Mouse (Mus musculus): ENCODE measurements around the gene Gm11127.
"Not testable (repeated sequence)": the region's sequence is repeated elsewhere in the genome, so short reads cannot be mapped to it uniquely, and the experiment has no call there.

Gene Gm11127

DNA sequence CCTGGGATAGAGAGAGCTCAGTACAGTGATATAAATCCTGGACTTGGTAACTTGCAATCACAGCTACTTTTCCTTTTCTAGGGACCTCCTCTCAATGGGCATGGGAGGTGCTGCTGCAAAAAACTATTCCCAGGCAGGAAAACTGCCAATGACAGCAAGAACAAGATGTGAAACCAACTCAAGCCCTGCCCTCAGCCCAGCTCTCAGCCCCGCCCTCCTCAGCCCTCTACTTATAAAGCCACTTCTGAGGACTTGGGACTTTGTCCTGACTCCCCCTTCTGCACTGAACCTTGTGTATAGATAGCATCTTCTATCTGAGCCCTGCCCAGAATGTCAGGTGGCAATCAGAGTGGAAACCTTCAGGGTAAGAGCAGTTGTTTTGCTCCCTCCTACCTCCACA lies at the start of gene Gm11127:
Gene Gm11127 (minus strand): TSS at position 10 of the 400 bp plus-strand sequence.
- in situ Hi-C loops (cut with MseI, MboI): not testable (repeated sequence)

DNA sequence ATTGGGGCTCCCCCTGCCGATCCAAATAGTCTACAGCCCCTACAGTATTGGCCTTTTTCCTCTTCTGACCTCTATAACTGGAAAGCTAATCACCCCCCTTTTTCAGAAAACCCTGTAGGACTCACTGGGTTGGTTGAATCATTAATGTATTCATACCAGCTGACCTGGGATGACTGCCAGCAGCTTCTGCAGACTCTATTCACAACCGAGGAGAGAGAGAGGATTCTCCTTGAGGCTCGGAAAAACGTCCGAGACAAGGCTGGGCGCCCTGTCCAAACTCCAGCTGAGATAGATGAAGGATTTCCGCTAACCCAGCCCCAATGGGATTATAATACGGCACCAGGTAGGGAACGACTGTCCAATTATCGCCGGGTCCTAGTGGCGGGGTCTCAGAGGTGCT lies 43.9 kb upstream of the Gm11127 start:
- in situ Hi-C loops (cut with MseI, MboI): not testable (repeated sequence)

DNA sequence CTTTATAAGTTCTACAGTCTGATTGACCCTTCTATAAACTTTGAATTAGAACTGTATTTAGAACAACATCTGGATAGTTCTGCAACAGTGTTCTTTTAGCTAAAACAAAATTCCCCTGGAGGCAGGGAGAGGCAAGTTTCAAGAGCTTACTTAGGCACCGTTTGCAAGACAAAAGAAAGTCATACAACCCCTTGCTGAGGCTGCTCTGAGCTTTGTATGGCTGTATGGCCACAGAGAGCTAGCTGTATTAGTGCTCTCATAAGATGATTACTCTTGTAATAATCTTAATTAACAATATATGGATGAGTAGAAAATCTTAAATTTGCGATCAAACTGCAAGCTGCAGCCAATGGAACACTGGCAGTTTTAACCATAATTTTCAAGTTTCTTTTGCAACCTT lies 41.4 kb upstream of the Gm11127 start:
- in situ Hi-C loops (cut with MseI, MboI): not testable (repeated sequence)

DNA sequence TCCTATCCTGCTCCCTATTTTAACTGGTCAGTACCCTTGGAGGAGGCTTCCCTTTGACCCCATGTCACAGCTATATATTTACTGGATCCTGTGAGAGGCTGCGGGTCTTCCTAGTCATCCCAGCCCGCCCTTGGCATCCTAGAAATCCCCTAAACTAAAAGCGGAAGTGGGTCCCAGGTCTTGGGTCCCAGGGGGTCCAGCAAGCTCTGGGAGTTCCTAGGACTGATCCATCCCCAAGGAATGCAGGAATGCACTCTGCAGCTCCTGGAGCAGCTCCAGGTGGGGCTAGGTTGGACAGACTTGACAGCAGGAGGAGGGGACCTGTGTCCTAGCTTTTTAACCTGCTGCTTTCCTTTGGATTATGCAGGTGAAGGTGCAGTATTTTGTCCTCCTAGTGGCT lies 35.8 kb upstream of the Gm11127 start:
- in situ Hi-C loops (cut with MseI, MboI): no loop called here

DNA sequence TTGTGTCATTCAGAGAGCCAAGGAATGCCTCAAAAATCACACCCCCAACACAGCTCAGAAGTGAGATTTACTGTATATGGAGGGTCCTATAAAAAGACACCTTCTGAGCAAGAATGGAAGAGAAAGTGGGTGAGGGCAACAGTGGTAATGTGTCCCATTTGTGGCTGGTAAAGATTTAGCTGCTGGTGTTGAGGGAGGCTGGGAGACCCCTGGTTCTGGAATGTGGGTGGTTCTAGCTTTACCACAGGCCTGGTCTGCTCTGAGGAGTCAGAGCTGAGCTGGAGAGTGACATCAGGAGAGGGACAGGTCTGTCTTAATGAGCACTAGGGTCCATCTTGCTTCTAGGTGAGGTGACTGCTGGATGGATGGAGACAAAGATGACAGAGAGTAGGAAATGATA lies 34.3 kb upstream of the Gm11127 start:
- in situ Hi-C loops (cut with MseI, MboI): not testable (repeated sequence)

DNA sequence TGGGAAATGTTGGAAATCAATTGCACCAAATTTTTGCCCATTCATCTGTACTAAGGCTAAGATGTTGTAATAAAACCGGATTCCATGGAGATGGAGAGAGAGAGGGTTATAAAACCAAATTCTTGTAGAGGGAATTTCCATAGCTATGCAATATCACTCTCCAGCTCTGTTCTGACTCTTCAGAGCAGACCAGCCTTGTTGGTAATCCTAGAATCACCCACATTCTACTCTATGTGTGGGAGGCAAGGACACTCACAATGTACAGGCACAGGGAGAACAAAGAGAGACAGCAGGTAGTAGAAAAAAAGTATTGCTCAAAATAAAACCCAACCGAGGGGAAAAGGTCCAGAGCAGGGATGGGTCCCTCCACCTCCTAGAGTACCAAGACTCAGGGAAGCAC lies 33.8 kb upstream of the Gm11127 start:
- in situ Hi-C loops (cut with MseI, MboI): not testable (repeated sequence)

GRCm38 (mm10) chr17:36085976-36086375 lies 27.8 kb upstream of the Gm11127 start:
- in situ Hi-C loops (cut with MseI, MboI): not testable (repeated sequence)

DNA sequence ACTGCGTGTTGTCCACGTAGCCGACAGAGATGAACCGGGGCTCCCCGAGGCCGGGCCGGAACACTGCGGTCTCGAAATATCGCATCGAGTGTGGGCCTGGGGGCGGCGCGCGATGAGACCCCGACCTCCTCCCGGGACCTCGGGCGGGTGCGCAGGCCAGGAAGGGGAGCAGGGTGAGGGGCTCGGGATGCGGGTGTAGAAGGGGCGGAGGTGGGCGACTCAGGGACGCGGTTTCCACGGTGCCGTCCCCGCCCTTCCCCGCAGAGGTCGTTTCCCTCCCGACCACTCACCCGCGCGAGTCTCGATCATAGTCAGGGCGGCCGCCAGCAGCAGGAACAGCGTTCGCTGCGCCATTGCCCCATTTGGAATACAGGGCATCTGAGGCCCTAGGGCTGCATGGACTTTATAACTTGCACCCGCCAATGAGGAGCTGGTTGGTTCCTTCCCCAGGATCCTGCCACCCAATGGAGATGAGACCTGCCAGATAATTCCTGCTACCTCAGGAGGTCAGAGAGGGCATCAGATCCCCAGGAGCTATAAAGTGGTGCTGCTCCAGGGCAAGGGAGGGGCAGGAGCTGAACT lies 25.8 kb upstream of the Gm11127 start:
- in situ Hi-C loops (cut with MseI, MboI): no loop called here

GRCm38 (mm10) chr17:36083266-36083869 lies 25.2 kb upstream of the Gm11127 start:
- in situ Hi-C loops (cut with MseI, MboI): no loop called here

DNA sequence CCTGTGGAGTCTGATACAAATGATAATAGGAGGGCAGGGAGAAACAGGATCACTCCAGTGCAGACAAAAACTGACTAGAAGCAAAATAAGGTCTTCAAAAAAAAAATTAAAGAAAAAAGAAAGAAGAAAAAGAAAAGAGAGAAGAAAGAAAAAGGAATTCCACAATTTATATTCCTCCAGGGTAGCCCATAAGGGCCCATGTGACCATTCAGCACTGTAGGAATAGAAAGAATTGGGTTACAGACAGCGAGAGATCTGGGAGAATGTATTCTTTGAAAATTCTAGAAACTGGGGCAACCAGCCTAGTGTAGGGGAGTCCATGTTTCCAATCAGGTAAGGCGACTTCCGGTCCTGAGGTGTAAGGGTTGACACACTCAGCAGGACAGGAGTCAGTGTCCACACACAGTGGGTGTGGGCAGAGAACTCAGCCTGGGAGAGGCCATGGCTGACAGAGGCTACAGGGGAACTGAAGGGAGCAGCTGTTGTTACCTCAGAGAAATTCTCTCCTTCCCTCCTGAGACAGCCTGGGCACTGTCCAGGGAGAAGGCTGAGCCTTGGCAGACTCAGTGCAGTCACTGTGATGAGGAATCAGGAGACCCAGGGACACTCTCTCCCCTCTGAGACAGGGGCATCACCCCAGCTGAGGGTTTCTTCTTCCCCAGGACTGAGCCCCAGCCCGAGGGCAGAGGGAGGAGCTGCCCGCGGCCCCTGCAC lies 24.5 kb upstream of the Gm11127 start:
- in situ Hi-C loops (cut with MseI, MboI): not testable (repeated sequence)

DNA sequence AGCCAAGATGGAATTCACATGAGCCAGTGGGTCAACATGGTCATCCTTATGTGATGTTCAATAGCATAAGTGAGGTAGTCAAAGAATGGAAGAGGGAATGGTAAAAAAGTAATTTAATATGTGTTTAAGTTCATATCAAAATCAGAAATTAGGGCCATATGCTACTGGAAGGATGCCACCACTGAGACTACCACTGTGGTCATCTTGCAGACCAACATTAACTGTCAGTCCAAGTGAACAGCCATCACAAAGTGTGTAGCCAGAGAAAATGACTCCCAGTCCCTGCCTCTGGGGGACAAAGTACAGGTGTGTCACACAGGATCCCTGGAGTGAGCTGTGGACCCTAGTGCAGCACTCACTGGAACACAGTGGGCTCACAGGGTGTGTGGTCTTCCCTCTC lies 23.7 kb upstream of the Gm11127 start:
- in situ Hi-C loops (cut with MseI, MboI): not testable (repeated sequence)

DNA sequence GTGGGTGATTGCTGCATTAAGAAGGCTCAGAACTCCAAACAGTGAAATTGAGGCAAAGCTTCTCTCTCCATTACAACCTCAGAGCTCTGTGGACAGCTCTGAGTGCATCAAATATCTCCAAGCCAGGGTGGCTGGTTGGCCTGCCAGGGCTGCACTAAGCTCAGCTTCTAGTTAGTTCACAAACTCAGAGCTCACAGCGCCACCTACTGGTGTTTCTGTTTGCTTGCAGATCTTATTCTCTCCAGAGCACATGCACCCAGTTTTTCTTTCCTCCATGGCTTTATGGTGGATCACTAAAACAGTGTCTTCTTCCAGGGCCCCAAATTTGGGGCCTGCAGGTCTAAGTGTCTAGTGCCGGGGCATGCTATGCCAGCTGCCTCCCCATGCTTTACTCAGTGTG lies 2.7 kb upstream of the Gm11127 start:
- in situ Hi-C loops (cut with MseI, MboI): loop anchor here (10.0 kb wide), 2 partner anchors 74 to 134 kb away; partner anchors contain the start of gene H2-T3 (in 2 of the 2)

DNA sequence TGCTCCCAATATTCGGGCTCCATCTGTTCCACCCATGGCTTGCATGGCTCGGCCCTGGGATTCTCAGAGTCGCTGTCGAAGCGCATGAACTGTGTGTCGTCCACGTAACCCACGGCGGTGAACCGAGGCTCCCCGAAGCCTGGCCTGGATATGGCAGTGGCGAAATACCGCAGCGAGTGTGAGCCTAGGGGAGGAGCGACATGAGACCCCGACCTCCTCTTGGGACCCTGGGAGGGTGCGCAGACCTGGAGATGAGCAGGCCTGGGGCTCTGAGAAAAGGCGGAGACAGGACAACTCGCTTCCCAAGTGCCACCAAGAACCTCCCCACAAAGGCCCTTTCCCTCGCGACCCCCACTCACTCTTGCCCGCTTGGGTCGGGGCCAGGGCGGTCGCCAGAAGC lies 244 bp downstream of the Gm11127 start:
- in situ Hi-C loops (cut with MseI, MboI): not testable (repeated sequence)

- in situ Hi-C loops (cut with MseI, MboI): no loop called here
Measured at GRCm38 (mm10) chr17:36043286-36043685, 14.9 kb downstream of the Gm11127 start.

DNA sequence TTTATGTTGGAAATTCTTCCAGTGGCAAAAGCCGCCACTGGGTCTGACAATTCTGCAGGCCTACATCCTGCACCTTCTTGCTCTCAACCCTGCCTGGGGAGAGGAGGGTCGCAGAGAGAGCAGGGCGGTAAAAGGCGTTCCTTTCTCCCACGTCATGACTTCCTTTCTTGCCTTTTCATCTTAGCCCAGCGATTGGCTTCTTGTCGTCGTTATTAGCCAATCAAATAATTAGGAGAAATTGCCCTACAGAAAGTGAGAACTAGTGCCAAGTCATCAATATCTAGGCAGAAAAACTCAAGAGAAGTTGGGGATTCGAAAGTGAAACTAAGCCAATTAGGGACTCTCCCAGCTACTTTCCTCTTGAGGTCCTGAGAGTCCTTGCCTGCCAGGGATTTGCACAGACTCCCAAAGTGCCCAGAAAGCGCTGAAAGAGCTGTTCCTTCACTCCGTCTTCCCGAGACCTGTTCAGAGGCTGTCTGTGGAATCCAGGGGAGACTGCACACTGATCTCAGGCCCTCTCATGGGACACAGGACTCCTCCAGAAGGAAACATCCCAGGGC lies 15.5 kb downstream of the Gm11127 start, which contains the start of the genes H2-T22 and Gm6034:
Gene H2-T22 (minus strand): TSS at position 138 of the 560 bp plus-strand sequence.
Gene Gm6034 (plus strand): TSS at position 352 of the 560 bp plus-strand sequence.
- in situ Hi-C loops (cut with MseI, MboI): not testable (repeated sequence)

DNA sequence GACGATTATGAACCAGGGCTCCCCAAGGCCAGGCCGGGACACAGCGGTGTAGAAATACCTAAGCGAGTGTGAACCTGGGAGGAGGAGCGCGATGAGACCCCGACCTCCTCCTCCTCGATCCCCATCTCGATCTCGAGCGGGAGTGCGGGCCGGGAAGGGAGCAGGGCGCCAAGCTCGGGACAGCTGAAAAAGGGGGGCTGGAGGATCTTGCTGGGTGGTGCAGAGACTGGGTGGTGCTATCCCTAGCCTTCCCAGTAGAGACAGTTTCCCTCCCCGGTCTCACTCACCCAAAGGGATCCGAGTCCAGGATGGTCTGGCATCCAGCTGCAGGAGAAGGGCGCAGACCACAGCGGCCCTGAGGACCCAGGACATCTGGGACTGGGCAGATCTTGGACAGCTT lies 16.1 kb downstream of the Gm11127 start:
- in situ Hi-C loops (cut with MseI, MboI): not testable (repeated sequence)

DNA sequence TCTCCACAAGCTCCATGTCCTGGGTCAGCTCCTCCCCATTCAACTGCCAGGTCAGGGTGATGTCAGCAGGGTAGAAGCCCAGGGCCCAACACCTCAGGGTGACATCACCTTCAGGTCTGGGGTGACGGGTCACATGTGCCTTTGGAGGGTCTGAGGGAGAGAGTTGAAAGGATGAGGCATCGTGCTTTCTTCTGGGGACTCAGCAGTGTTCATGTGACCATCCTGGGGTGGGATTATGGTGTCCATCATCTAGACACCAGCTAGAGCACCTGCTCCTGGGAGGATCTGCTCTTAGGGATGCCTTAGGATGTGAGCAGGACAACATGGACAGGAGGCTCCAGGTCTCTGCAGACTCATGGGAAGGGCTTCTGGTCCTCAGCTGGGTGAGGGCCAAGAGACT lies 17.6 kb downstream of the Gm11127 start:
- in situ Hi-C loops (cut with MseI, MboI): not testable (repeated sequence)

- in situ Hi-C loops (cut with MseI, MboI): not testable (repeated sequence)
Measured at GRCm38 (mm10) chr17:36036126-36036525, 22.0 kb downstream of the Gm11127 start.

GRCm38 (mm10) chr17:36035010-36035638 lies 23.0 kb downstream of the Gm11127 start:
- in situ Hi-C loops (cut with MseI, MboI): not testable (repeated sequence)

GRCm38 (mm10) chr17:36034524-36034923 lies 23.6 kb downstream of the Gm11127 start:
- in situ Hi-C loops (cut with MseI, MboI): not testable (repeated sequence)

GRCm38 (mm10) chr17:36032351-36032875 lies 25.8 kb downstream of the Gm11127 start, which contains the start of gene H2-T23:
Gene H2-T23, minus strand, starts transcription at chr17:36032855.
- in situ Hi-C loops (cut with MseI, MboI): not testable (repeated sequence)
